In the genomic region with DNA sequence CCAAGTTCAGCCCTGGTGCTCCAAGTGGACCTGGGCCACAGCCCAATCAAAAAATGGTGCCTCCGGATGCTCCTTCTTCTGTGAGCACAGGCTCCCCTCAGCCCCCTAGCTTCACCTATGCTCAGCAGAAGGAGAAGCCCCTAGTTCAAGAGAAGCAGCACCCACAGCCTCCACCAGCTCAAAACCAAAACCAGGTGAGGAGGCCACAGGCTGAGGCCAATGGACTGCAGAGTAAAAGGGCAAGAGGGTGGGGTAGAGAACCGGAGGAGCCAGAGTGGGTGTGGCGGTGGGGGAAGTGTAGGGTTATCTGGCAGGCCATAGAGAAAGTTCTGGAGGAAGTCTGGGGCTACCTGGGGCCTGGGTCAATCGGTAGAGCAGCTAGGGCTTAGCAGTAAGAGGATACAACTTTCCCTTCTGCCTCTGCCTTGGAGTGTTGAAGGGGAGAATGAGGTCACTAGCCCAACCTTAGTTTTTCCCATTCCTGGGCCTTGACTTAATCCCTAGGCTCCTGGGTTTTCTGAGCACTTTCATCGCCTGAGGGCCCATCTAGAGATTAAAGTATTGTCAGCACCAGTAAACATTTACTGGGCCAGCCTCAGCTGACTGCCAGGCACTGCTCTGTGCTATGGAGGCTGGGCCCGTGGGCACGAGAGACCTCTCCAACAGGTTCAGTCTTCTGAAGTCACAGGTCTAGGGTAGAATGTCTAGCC, we compare ENCODE assay signal across 8 mouse cellular contexts. TPM values are rescaled to one million over a fixed set of nuclear protein-coding genes. Genes with fewer than 3 reads are reported as not detected.
DNase-seq lines count a peak whose midpoint lies in the region; ATAC-seq and TF ChIP-seq lines count a peak whose summit lies in the region.

No protein-coding gene starts in this region.

- no peak for ATAC-seq in hindbrain, embryonic 13.5 days (ENCODE audit: low FRiP score)
- ATAC-seq in lung, embryonic 14.5 days (ENCODE audit: insufficient read depth) = no peak
- no peak for ATAC-seq in activated CD4-positive, CD25-positive, alpha-beta regulatory T cell, adult 4 months

- WGBS in hindbrain, embryonic 13.5 days = 91% methylated on average over 7 of the region's 7 CpGs
- 68% methylated on average over 7 of the region's 7 CpGs for WGBS in lung, embryonic 14.5 days

- H3K4me2 ChIP-seq in hindbrain, embryonic 13.5 days = peak overlapping the region; percentile 75; the same call in 1 of the 2 replicates
- peak overlapping the region; percentile 85 for H3K4me2 ChIP-seq in lung, embryonic 14.5 days

- peaks cover 55% of the 10 kb centered on the region for H3K4me1 ChIP-seq in hindbrain, embryonic 13.5 days (replicated peaks)
- H3K4me1 ChIP-seq in lung, embryonic 14.5 days (ENCODE audit: insufficient read depth) = peaks cover 29% of the 10 kb centered on the region

- H3K27ac ChIP-seq in hindbrain, embryonic 13.5 days = no peak overlapping the region
- no peak overlapping the region for H3K27ac ChIP-seq in lung, embryonic 14.5 days (ENCODE audit: low read depth)

- no peaks in the 10 kb centered on the region for H3K9me3 ChIP-seq in hindbrain, embryonic 13.5 days
- no peaks in the 10 kb centered on the region for H3K9me3 ChIP-seq in lung, embryonic 14.5 days (ENCODE audit: low read depth, low read length)

- H3K36me3 ChIP-seq in hindbrain, embryonic 13.5 days = peaks cover 36% of the 10 kb centered on the region
- H3K36me3 ChIP-seq in lung, embryonic 14.5 days (ENCODE audit: insufficient read depth) = peaks cover 56% of the 10 kb centered on the region

- no peak for TF ChIP-seq CTCF in lung, embryonic 14.5 days (IDR thresholded peaks at IDR 0.05; ENCODE audit: low read depth)

- no peak overlapping the region for H3K9ac ChIP-seq in hindbrain, embryonic 13.5 days
- peak overlapping the region; percentile 92 for H3K9ac ChIP-seq in lung, embryonic 14.5 days

- no peak overlapping the region for H3K4me3 ChIP-seq in hindbrain, embryonic 13.5 days
- peak overlapping the region; percentile 85; the same call in 1 of the 2 replicates for H3K4me3 ChIP-seq in lung, embryonic 14.5 days (ENCODE audit: low read depth, low read length)

- peak; percentile 40 for DNase-seq in 416B (ENCODE audit: low read depth)
- DNase-seq in CD4-positive helper T cell, adult 2 months (ENCODE audit: low read depth, low spot score) = peak; percentile 10
- DNase-seq in lung, embryonic 14.5 days = no peak
- DNase-seq in right cerebral cortex, postnatal 10 days (ENCODE audit: low spot score in 2 of 2) = no peak
- no peak for DNase-seq in cerebellum, postnatal 10 days
- DNase-seq in gastrocnemius, adult 18-20 months (ENCODE audit: low spot score) = no peak

- no peaks in the 10 kb centered on the region for H3K27me3 ChIP-seq in hindbrain, embryonic 13.5 days
- H3K27me3 ChIP-seq in lung, embryonic 14.5 days (ENCODE audit: insufficient read depth, low read length) = no peaks in the 10 kb centered on the region

RNA-seq across cellular contexts. Expression of a gene that starts 2.5 kb away (rescaled TPM):
- 47.5 and 50.1 TPM in 2 replicates for polyA plus RNA-seq in hindbrain, embryonic 13.5 days (2015; fragmentation: Nextera tagmentation; extraction: Ambion mirVana)
- 194 and 198 TPM in 2 replicates for polyA plus RNA-seq in lung, embryonic 14.5 days (2014; fragmentation: Nextera tagmentation; extraction: Ambion mirVana)
- total RNA-seq in gastrocnemius, adult 18-20 months (2021) = 10 to 100 TPM; 20.2 to 25.5 TPM
- polyA plus RNA-seq in activated CD4-positive, CD25-positive, alpha-beta regulatory T cell, adult 4 months (2017; shearing (Covaris generic)) = 10 to 100 TPM; 62.8 to 78.6 TPM

RNA-seq across cellular contexts. Expression of a gene that starts 21.1 kb away (rescaled TPM):
- polyA plus RNA-seq in hindbrain, embryonic 13.5 days (2015; fragmentation: Nextera tagmentation; extraction: Ambion mirVana) = 0.31 and 0.68 TPM in 2 replicates
- polyA plus RNA-seq in lung, embryonic 14.5 days (2014; fragmentation: Nextera tagmentation; extraction: Ambion mirVana) = 5.7 and 7.0 TPM in 2 replicates
- total RNA-seq in gastrocnemius, adult 18-20 months (2021) = under 1 TPM; 0.07 to 0.23 TPM
- under 1 TPM in 1 of 2 experiments, not detected in 1; 0.63 TPM for polyA plus RNA-seq in activated CD4-positive, CD25-positive, alpha-beta regulatory T cell, adult 4 months (2017; shearing (Covaris generic))

RNA-seq across cellular contexts. Expression of a gene that starts 27.5 kb away (rescaled TPM):
- 5.8 and 6.7 TPM in 2 replicates for polyA plus RNA-seq in hindbrain, embryonic 13.5 days (2015; fragmentation: Nextera tagmentation; extraction: Ambion mirVana)
- polyA plus RNA-seq in lung, embryonic 14.5 days (2014; fragmentation: Nextera tagmentation; extraction: Ambion mirVana) = 0.11 and 0.13 TPM in 2 replicates
- under 1 TPM; 0.21 to 0.30 TPM for total RNA-seq in gastrocnemius, adult 18-20 months (2021)
- polyA plus RNA-seq in activated CD4-positive, CD25-positive, alpha-beta regulatory T cell, adult 4 months (2017; shearing (Covaris generic)) = not detected

RNA-seq across cellular contexts. Expression of a gene that starts 48.1 kb away (rescaled TPM):
- polyA plus RNA-seq in hindbrain, embryonic 13.5 days (2015; fragmentation: Nextera tagmentation; extraction: Ambion mirVana) = not detected in 2 replicates
- polyA plus RNA-seq in lung, embryonic 14.5 days (2014; fragmentation: Nextera tagmentation; extraction: Ambion mirVana) = not detected in 2 replicates
- total RNA-seq in gastrocnemius, adult 18-20 months (2021) = not detected
- polyA plus RNA-seq in activated CD4-positive, CD25-positive, alpha-beta regulatory T cell, adult 4 months (2017; shearing (Covaris generic)) = not detected

RNA-seq across cellular contexts. Expression of a gene that starts 53.3 kb away (rescaled TPM):
- polyA plus RNA-seq in hindbrain, embryonic 13.5 days (2015; fragmentation: Nextera tagmentation; extraction: Ambion mirVana) = not detected in 2 replicates
- not detected in 2 replicates for polyA plus RNA-seq in lung, embryonic 14.5 days (2014; fragmentation: Nextera tagmentation; extraction: Ambion mirVana)
- total RNA-seq in gastrocnemius, adult 18-20 months (2021) = not detected
- polyA plus RNA-seq in activated CD4-positive, CD25-positive, alpha-beta regulatory T cell, adult 4 months (2017; shearing (Covaris generic)) = under 1 TPM in 1 of 2 experiments, not detected in 1; 0.52 TPM

Comparison
In these comparisons a context has a peak if more than half of its experiments do, and no peak if none do; other contexts are left out.
1. DNase-seq: peak in 416B (single experiment) and CD4-positive helper T cell, adult 2 months (single experiment); none in lung, embryonic 14.5 days (single experiment), right cerebral cortex, postnatal 10 days (0 of 2), cerebellum, postnatal 10 days (0 of 2) and gastrocnemius, adult 18-20 months (single experiment).